33 mouse cellular contexts compared by ENCODE assay signal in genomic region chr19:41747436-41747835, GRCm38 (mm10). TPM values are rescaled to one million over a fixed set of nuclear protein-coding genes. Genes with fewer than 3 reads are reported as not detected.
DNase-seq lines count a peak whose midpoint lies in the region.
"Had no signal": no experiment of that assay in that cellular context is flagged by ENCODE, and none has a peak within 500 bp of the region (broad histone marks: within the 10 kb centered on the region; RNA-seq: fewer than 3 reads in every experiment).

No protein-coding gene starts in this region.

- no peaks in the 10 kb centered on the region for H3K9me3 ChIP-seq in embryonic facial prominence, embryonic 10.5 days
- H3K9me3 ChIP-seq: embryonic facial prominence, embryonic 15.5 days; forebrain, embryonic 12.5 days; G1E; heart, embryonic 10.5 days; heart, embryonic 15.5 days; kidney, embryonic 15.5 days; limb, embryonic 10.5 days; limb, embryonic 15.5 days; liver, embryonic 13.5 days; midbrain, embryonic 13.5 days had no signal

- H3K4me1 ChIP-seq in embryonic facial prominence, embryonic 10.5 days: peaks cover 57% of the 10 kb centered on the region

- no peak overlapping the region for H3K27ac ChIP-seq in embryonic facial prominence, embryonic 10.5 days (replicated peaks)
- H3K27ac ChIP-seq: embryonic facial prominence, embryonic 15.5 days; heart, embryonic 10.5 days; heart, embryonic 15.5 days; hindbrain, embryonic 14.5 days; limb, embryonic 15.5 days; liver, embryonic 13.5 days had no signal

- H3K4me3 ChIP-seq in embryonic facial prominence, embryonic 10.5 days: no peak overlapping the region
- H3K4me3 ChIP-seq: embryonic facial prominence, embryonic 15.5 days; forebrain, embryonic 12.5 days; heart, embryonic 10.5 days; heart, embryonic 15.5 days; kidney, embryonic 15.5 days; limb, embryonic 10.5 days; limb, embryonic 15.5 days; liver, embryonic 13.5 days; megakaryocyte, embryonic 14.5 days; midbrain, embryonic 13.5 days had no signal

- 91% methylated on average over 14 of the region's 14 CpGs for WGBS in embryonic facial prominence, embryonic 10.5 days

- DNase-seq in 3134 (ENCODE audit: extremely low read depth, insufficient read length, low spot score) (peak; percentile 28), 416B (ENCODE audit: low read depth) (peak; percentile 11)
- DNase-seq in adrenal gland, adult 2 months: peak; percentile 52
- DNase-seq in adrenal gland, postnatal 36 days: peak; percentile 35 to 57
- no peak for DNase-seq in frontal cortex, postnatal 36 days (ENCODE audit: low spot score in 2 of 2)
- no peak for DNase-seq in gastrocnemius, postnatal 25 days
- no peak for DNase-seq in embryonic facial prominence, embryonic 10.5 days (ENCODE audit: low spot score)
- DNase-seq in heart, postnatal 14 days: no peak
- DNase-seq: cerebellum, adult 2 months; cerebellum, postnatal 14 days; forebrain, postnatal 0 days; gastrocnemius, postnatal 10 days; heart, adult 11 months; heart, postnatal 36 days; kidney, adult 11 months; liver, embryonic 13.5 days; lung, adult 18-20 months; lung, postnatal 4 days; retina, postnatal 1 day; right cerebral cortex, postnatal 14 days; thymus, postnatal 4 days had no signal

- intact Hi-C loops in heart, postnatal 14 days (cut with DNase I): no loop called here

- no peaks in the 10 kb centered on the region for H3K36me3 ChIP-seq in embryonic facial prominence, embryonic 10.5 days (replicated peaks)
- H3K36me3 ChIP-seq: embryonic facial prominence, embryonic 15.5 days; forebrain, embryonic 12.5 days; G1E; heart, embryonic 10.5 days; heart, embryonic 15.5 days; kidney, embryonic 15.5 days; limb, embryonic 10.5 days; limb, embryonic 15.5 days; liver, embryonic 13.5 days; midbrain, embryonic 13.5 days had no signal

- peaks cover 82% of the 10 kb centered on the region for H3K27me3 ChIP-seq in embryonic facial prominence, embryonic 10.5 days (replicated peaks; ENCODE audit: low read depth, poor library complexity, severe bottlenecking)

RNA-seq across cellular contexts. Expression of gene Slit1, which starts 4.0 kb away (rescaled TPM):
- total RNA-seq in adrenal gland, adult 2 months (2021): 10 to 100 TPM in 1 of 2 experiments, 1 to 10 TPM in 1; 2.9 to 18.1 TPM
- polyA plus RNA-seq in adrenal gland, adult 2 months (2012; rRNA removed): 11.9 and 17.9 TPM in 2 replicates
- 10 to 100 TPM in 1 of 2 experiments, 1 to 10 TPM in 1; 7.6 to 18.4 TPM for total RNA-seq in adrenal gland, postnatal 36 days (2021)
- under 1 TPM; 0.59 to 0.79 TPM for total RNA-seq in gastrocnemius, postnatal 25 days (2021)
- 2.3 and 3.9 TPM in 2 replicates for polyA plus RNA-seq in embryonic facial prominence, embryonic 10.5 days (2016; fragmentation: Nextera tagmentation; extraction: Ambion mirVana)
- under 1 TPM; 0.07 to 0.12 TPM for total RNA-seq in heart, postnatal 14 days (2021)
- total RNA-seq: monocyte, adult 5-6 weeks had no signal

RNA-seq across cellular contexts. Expression of gene Arhgap19, which starts 54.4 kb away (rescaled TPM):
- 1 to 10 TPM; 3.5 to 5.2 TPM for total RNA-seq in adrenal gland, adult 2 months (2021)
- 0.83 TPM in 2 replicates for polyA plus RNA-seq in adrenal gland, adult 2 months (2012; rRNA removed)
- 1 to 10 TPM; 5.0 to 5.8 TPM for total RNA-seq in adrenal gland, postnatal 36 days (2021)
- 1 to 10 TPM; 6.1 to 8.1 TPM for total RNA-seq in gastrocnemius, postnatal 25 days (2021)
- 45.2 and 46.2 TPM in 2 replicates for polyA plus RNA-seq in embryonic facial prominence, embryonic 10.5 days (2016; fragmentation: Nextera tagmentation; extraction: Ambion mirVana)
- total RNA-seq in heart, postnatal 14 days (2021): 1 to 10 TPM; 2.5 to 3.5 TPM

Comparison
In these comparisons a context has a peak if more than half of its experiments do, and no peak if none do; other contexts are left out.
1. DNase-seq: peak in 3134 (single experiment), 416B (single experiment), adrenal gland, adult 2 months (single experiment) and adrenal gland, postnatal 36 days (2 of 2); none in frontal cortex, postnatal 36 days (0 of 2), gastrocnemius, postnatal 25 days (single experiment), embryonic facial prominence, embryonic 10.5 days (single experiment) and heart, postnatal 14 days (0 of 2).